16 mouse cellular contexts compared by ENCODE assay signal in the genomic region with DNA sequence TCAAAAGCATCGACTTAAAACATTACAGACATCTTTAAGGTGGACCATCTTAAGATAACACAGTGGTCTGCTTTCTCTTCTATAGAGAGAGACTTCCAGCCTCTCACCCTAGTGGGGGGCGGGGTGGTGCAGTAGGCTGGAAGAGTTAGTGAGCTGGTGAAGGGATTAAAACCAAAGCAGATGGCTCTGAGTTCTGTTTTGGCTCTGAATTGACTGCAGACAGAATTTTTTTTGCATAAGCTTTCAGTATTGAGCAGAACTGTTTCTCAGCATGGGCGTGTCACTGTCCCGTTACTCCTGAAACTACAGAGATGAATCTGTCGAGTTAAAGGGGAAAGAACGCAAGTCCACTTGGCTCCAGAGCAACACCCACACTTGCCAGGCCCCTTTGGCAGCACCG. TPM values are rescaled to one million over a fixed set of nuclear protein-coding genes. Genes with fewer than 3 reads are reported as not detected.
DNase-seq lines count a peak whose midpoint lies in the region; ATAC-seq and TF ChIP-seq lines count a peak whose summit lies in the region.
"Had no signal": no experiment of that assay in that cellular context is flagged by ENCODE, and none has a peak within 500 bp of the region (broad histone marks: within the 10 kb centered on the region; RNA-seq: fewer than 3 reads in every experiment).

No protein-coding gene starts in this region.

- H3K4me2 ChIP-seq in forebrain, embryonic 15.5 days (replicated peaks): no peak overlapping the region; the same call in 1 of the 2 replicates
- no peak overlapping the region for H3K4me2 ChIP-seq in forebrain, embryonic 12.5 days
- no peak overlapping the region for H3K4me2 ChIP-seq in kidney, embryonic 14.5 days (replicated peaks; ENCODE audit: low read depth, low read length)
- H3K4me2 ChIP-seq in hindbrain, embryonic 11.5 days (replicated peaks; ENCODE audit: low read depth, low read length): no peak overlapping the region
- H3K4me2 ChIP-seq: liver, embryonic 11.5 days had no signal

- H3K4me1 ChIP-seq in forebrain, embryonic 15.5 days: peaks cover 18% of the 10 kb centered on the region
- H3K4me1 ChIP-seq in forebrain, embryonic 12.5 days: peaks cover 7% of the 10 kb centered on the region
- 0 out of 2 replicates have a peak, but pooled peaks cover 3% of the 10 kb centered on the region for H3K4me1 ChIP-seq in kidney, embryonic 14.5 days (ENCODE audit: control insufficient read depth, insufficient read depth, low read length)
- peaks cover 3% of the 10 kb centered on the region; the same call in 1 of the 2 replicates for H3K4me1 ChIP-seq in hindbrain, embryonic 11.5 days (replicated peaks; ENCODE audit: control insufficient read depth, insufficient read depth, low read length)

- ATAC-seq in forebrain, embryonic 15.5 days (replicated peaks): peak; percentile 66
- ATAC-seq in forebrain, embryonic 12.5 days (ENCODE audit: low FRiP score): no peak
- ATAC-seq in kidney, embryonic 14.5 days (ENCODE audit: low FRiP score, low TSS enrichment): no peak
- ATAC-seq in hindbrain, embryonic 11.5 days (ENCODE audit: low FRiP score): no peak

- no peak overlapping the region for H3K4me3 ChIP-seq in forebrain, embryonic 15.5 days
- no peak overlapping the region for H3K4me3 ChIP-seq in forebrain, embryonic 12.5 days (replicated peaks)
- H3K4me3 ChIP-seq in layer of hippocampus, adult 2 months: no peak overlapping the region
- H3K4me3 ChIP-seq in kidney, embryonic 14.5 days (ENCODE audit: low read length): no peak overlapping the region
- no peak overlapping the region for H3K4me3 ChIP-seq in hindbrain, embryonic 11.5 days (ENCODE audit: low read depth, low read length)
- H3K4me3 ChIP-seq: midbrain, embryonic 10.5 days; myocyte had no signal

- DNase-seq in right cerebral cortex, adult 18-20 months: peak; percentile 63
- no peak for DNase-seq in right cerebral cortex, adult 2 months (ENCODE audit: low spot score in 2 of 2)
- peak; percentile 66 to 80 for DNase-seq in layer of hippocampus, adult 2 months (ENCODE audit: low spot score in 2 of 2)
- DNase-seq in adrenal gland, postnatal 4 days (ENCODE audit: low spot score in 2 of 2): no peak
- no peak for DNase-seq in hindbrain, embryonic 11.5 days (ENCODE audit: low spot score)
- DNase-seq: adrenal gland, adult 8-10 months; gastrocnemius, postnatal 10 days; heart, postnatal 14 days had no signal

- TF ChIP-seq CTCF in layer of hippocampus, adult 2 months (conservative IDR thresholded peaks at IDR 0.05): no peak

- H3K27ac ChIP-seq in forebrain, embryonic 15.5 days (replicated peaks): peak overlapping the region; percentile 73
- H3K27ac ChIP-seq in forebrain, embryonic 12.5 days: no peak overlapping the region
- H3K27ac ChIP-seq in layer of hippocampus, adult 2 months: no peak overlapping the region; the same call in 1 of the 2 replicates
- no peak overlapping the region for H3K27ac ChIP-seq in kidney, embryonic 14.5 days (ENCODE audit: low read depth, low read length)
- no peak overlapping the region for H3K27ac ChIP-seq in hindbrain, embryonic 11.5 days (ENCODE audit: low read depth, low read length)
- H3K27ac ChIP-seq: kidney, postnatal 0 days; midbrain, embryonic 10.5 days; stomach, postnatal 0 days had no signal

- no peaks in the 10 kb centered on the region for H3K27me3 ChIP-seq in forebrain, embryonic 15.5 days
- H3K27me3 ChIP-seq in forebrain, embryonic 12.5 days: 0 out of 2 replicates have a peak, but pooled peaks cover 4% of the 10 kb centered on the region
- no peaks in the 10 kb centered on the region for H3K27me3 ChIP-seq in kidney, embryonic 14.5 days (ENCODE audit: control insufficient read depth, insufficient read depth, low read length)
- no peaks in the 10 kb centered on the region for H3K27me3 ChIP-seq in hindbrain, embryonic 11.5 days (ENCODE audit: control insufficient read depth, insufficient read depth, low read length)

- WGBS in forebrain, embryonic 15.5 days: 69% methylated on average over 7 of the region's 7 CpGs
- 87% methylated on average over 7 of the region's 7 CpGs for WGBS in forebrain, embryonic 12.5 days
- WGBS in kidney, embryonic 14.5 days: 76% methylated on average over 7 of the region's 7 CpGs
- WGBS in hindbrain, embryonic 11.5 days: 87% methylated on average over 7 of the region's 7 CpGs

- H3K36me3 ChIP-seq in forebrain, embryonic 15.5 days: no peaks in the 10 kb centered on the region
- no peaks in the 10 kb centered on the region for H3K36me3 ChIP-seq in forebrain, embryonic 12.5 days (replicated peaks)
- H3K36me3 ChIP-seq in kidney, embryonic 14.5 days (ENCODE audit: control insufficient read depth, insufficient read depth, low read length): no peaks in the 10 kb centered on the region
- no peaks in the 10 kb centered on the region for H3K36me3 ChIP-seq in hindbrain, embryonic 11.5 days (ENCODE audit: control insufficient read depth, insufficient read depth, low read length)
- H3K36me3 ChIP-seq: midbrain, embryonic 10.5 days had no signal

- H3K9ac ChIP-seq in forebrain, embryonic 15.5 days (replicated peaks): no peak overlapping the region
- H3K9ac ChIP-seq in forebrain, embryonic 12.5 days: no peak overlapping the region
- no peak overlapping the region for H3K9ac ChIP-seq in kidney, embryonic 14.5 days (ENCODE audit: low read depth, low read length)
- no peak overlapping the region for H3K9ac ChIP-seq in hindbrain, embryonic 11.5 days (ENCODE audit: low read depth, low read length)

- no peaks in the 10 kb centered on the region for H3K9me3 ChIP-seq in forebrain, embryonic 15.5 days
- H3K9me3 ChIP-seq in forebrain, embryonic 12.5 days: peaks cover 3% of the 10 kb centered on the region; the same call in 1 of the 2 replicates
- H3K9me3 ChIP-seq in kidney, embryonic 14.5 days (ENCODE audit: control insufficient read depth, low read length): no peaks in the 10 kb centered on the region
- no peaks in the 10 kb centered on the region for H3K9me3 ChIP-seq in hindbrain, embryonic 11.5 days (ENCODE audit: control insufficient read depth, low read length)

RNA-seq across cellular contexts. Expression of a gene that starts 4.6 kb away (rescaled TPM):
- polyA plus RNA-seq in forebrain, embryonic 15.5 days (2015; fragmentation: Nextera tagmentation; extraction: Ambion mirVana): 75.9 and 85.8 TPM in 2 replicates
- polyA plus RNA-seq in forebrain, embryonic 12.5 days (2016; fragmentation: Nextera tagmentation; extraction: Ambion mirVana): 51.5 and 64.7 TPM in 2 replicates
- 10 to 100 TPM; 82.0 to 83.6 TPM for total RNA-seq in layer of hippocampus, adult 2 months (2021)
- total RNA-seq in adrenal gland, postnatal 4 days (2021): 10 to 100 TPM; 36.9 to 37.5 TPM
- polyA plus RNA-seq in kidney, embryonic 14.5 days (2014; fragmentation: Nextera tagmentation; extraction: Ambion mirVana): 14.7 and 18.8 TPM in 2 replicates
- polyA plus RNA-seq in hindbrain, embryonic 11.5 days (2014; fragmentation: Nextera tagmentation; extraction: Ambion mirVana): 36.8 and 42.4 TPM in 2 replicates

Comparison
In these comparisons a context has a peak if more than half of its experiments do, and no peak if none do; other contexts are left out.
1. DNase-seq: peak in right cerebral cortex, adult 18-20 months (single experiment) and layer of hippocampus, adult 2 months (2 of 2); none in right cerebral cortex, adult 2 months (0 of 2), adrenal gland, postnatal 4 days (0 of 2) and hindbrain, embryonic 11.5 days (single experiment).